Mouse (Mus musculus) heart, embryonic 16.5 days (tissue): ENCODE data around the gene Prdx5. TPM values are rescaled to one million over a fixed set of nuclear protein-coding genes. Genes with fewer than 3 reads are reported as not detected.

Experiments
- ATAC-seq: fragments of 200-750 bp; cut with Nextera tagmentation; replicated peaks from 2 replicates; pipeline ENCODE4 v1.8.0; 2017; ENCODE audit warnings: moderate number of reproducible peaks; ENCODE audit not compliant: insufficient read depth, low FRiP score; ENCODE audit errors: extremely low read depth
- H3K27ac ChIP-seq: fragments of 300-500 bp; sonication (generic); 2 replicates; pipeline ENCODE4 v1.5.1; 2014; ENCODE audit warnings: mild to moderate bottlenecking, low read length, control low read depth, moderate library complexity
- H3K27me3 ChIP-seq: fragments of 300-500 bp; sonication (generic); 2 replicates; pipeline ENCODE4 v1.6.1; 2014; ENCODE audit warnings: low read length, mixed read lengths; ENCODE audit not compliant: control insufficient read depth, insufficient read depth
- H3K36me3 ChIP-seq: fragments of 300-500 bp; sonication (generic); 2 replicates; pipeline ENCODE4 v1.6.1; 2014; ENCODE audit not compliant: control insufficient read depth, insufficient read depth
- H3K4me1 ChIP-seq: fragments of 300-500 bp; sonication (generic); 2 replicates; pipeline ENCODE4 v1.6.1; 2014; ENCODE audit warnings: low read length, mixed read lengths; ENCODE audit not compliant: control insufficient read depth, insufficient read depth
- H3K4me2 ChIP-seq: fragments of 300-500 bp; sonication (generic); 2 replicates; pipeline ENCODE4 v1.6.1; 2014; ENCODE audit warnings: low read depth, mild to moderate bottlenecking, control low read depth, low read length
- H3K4me3 ChIP-seq: fragments of 300-500 bp; sonication (generic); 2 replicates; pipeline ENCODE4 v1.5.1; 2014; ENCODE audit warnings: mild to moderate bottlenecking, control low read depth, low read length
- H3K9ac ChIP-seq: fragments of 300-500 bp; sonication (generic); 2 replicates; pipeline ENCODE4 v1.6.1; 2014; ENCODE audit warnings: low read length, control low read depth
- H3K9me3 ChIP-seq: fragments of 300-500 bp; sonication (generic); replicated peaks from 2 replicates; pipeline ENCODE4 v1.6.1; 2016; ENCODE audit warnings: low read length; ENCODE audit not compliant: control insufficient read depth
- WGBS: fragments of 180-500 bp; shearing (Covaris S2); extraction: QIAGEN DNeasy Blood & Tissue Kit; methylation state at CpG from one replicate; pipeline ENCODE4 v1.1.7; 2014; 5-methylcytosine and 5-hydroxymethylcytosine counted together
- polyA plus RNA-seq: library from polyadenylated mRNA; unstranded; fragments of >200 nt; fragmentation: Nextera tagmentation; extraction: Ambion mirVana; gene quantifications from 2 replicates; pipeline ENCODE4 v1.2.1, GENCODE M21; 2015

Prdx5 gene
- polyA plus RNA-seq, 1 experiment from 2014 or later, result 415 TPM

GRCm38 (mm10) chr19:6949951-6950350 lies 40.0 kb upstream of the Prdx5 start:
- no peak for ATAC-seq
- H3K36me3 ChIP-seq, result 0 out of 2 replicates have a peak, but pooled peaks cover 4% of the 10 kb centered on the region
- H3K27me3 ChIP-seq, result no peaks in the 10 kb centered on the region
- H3K9me3 ChIP-seq, result no peaks in the 10 kb centered on the region
- peaks cover 31% of the 10 kb centered on the region for H3K4me1 ChIP-seq
- 56% methylated on average over 5 of the region's 5 CpGs for WGBS
- H3K4me3 ChIP-seq, result peak overlapping the region; percentile 86
- H3K27ac ChIP-seq, result no peak overlapping the region; the same call in 1 of the 2 replicates
- peak overlapping the region; percentile 89 for H3K9ac ChIP-seq
- H3K4me2 ChIP-seq, result peak overlapping the region; percentile 85

GRCm38 (mm10) chr19:6949532-6949931 lies 39.6 kb upstream of the Prdx5 start:
- Histone ChIP-seq H3K27me3 (no peaks in the 10 kb centered on the region), H3K9me3 (no peaks in the 10 kb centered on the region), H3K27ac (no peak overlapping the region), H3K9ac (no peak overlapping the region), H3K4me3 (no peak overlapping the region), H3K4me1 (peaks cover 27% of the 10 kb centered on the region), H3K36me3 (0 out of 2 replicates have a peak, but pooled peaks cover 2% of the 10 kb centered on the region), H3K4me2 (no peak overlapping the region)
- WGBS, result 85% methylated on average over 5 of the region's 5 CpGs
- ATAC-seq, result no peak

GRCm38 (mm10) chr19:6948186-6948585 lies 38.3 kb upstream of the Prdx5 start:
- WGBS, result 77% methylated on average over 4 of the region's 4 CpGs
- no peaks in the 10 kb centered on the region for H3K27me3 ChIP-seq

GRCm38 (mm10) chr19:6947742-6948141 lies 37.8 kb upstream of the Prdx5 start:
- no peak for ATAC-seq

More at GRCm38 (mm10) chr19:6948186-6948585, 38.3 kb upstream of the Prdx5 start:
- H3K4me2 ChIP-seq, result no peak overlapping the region
- peaks cover 17% of the 10 kb centered on the region for H3K4me1 ChIP-seq
- no peaks in the 10 kb centered on the region for H3K9me3 ChIP-seq
- ATAC-seq, result no peak
- H3K9ac ChIP-seq, result no peak overlapping the region
- H3K27ac ChIP-seq, result no peak overlapping the region
- 0 out of 2 replicates have a peak, but pooled peaks cover 2% of the 10 kb centered on the region for H3K36me3 ChIP-seq
- no peak overlapping the region for H3K4me3 ChIP-seq

GRCm38 (mm10) chr19:6943709-6944108 lies 33.8 kb upstream of the Prdx5 start:
- 89% methylated on average over 6 of the region's 6 CpGs for WGBS
- no peak overlapping the region for H3K27ac ChIP-seq
- no peak overlapping the region for H3K9ac ChIP-seq
- no peaks in the 10 kb centered on the region for H3K9me3 ChIP-seq
- H3K4me2 ChIP-seq, result no peak overlapping the region
- H3K4me3 ChIP-seq, result no peak overlapping the region
- peaks cover 18% of the 10 kb centered on the region for H3K4me1 ChIP-seq
- no peak for ATAC-seq
- H3K27me3 ChIP-seq, result no peaks in the 10 kb centered on the region
- H3K36me3 ChIP-seq, result 0 out of 2 replicates have a peak, but pooled peaks cover 2% of the 10 kb centered on the region

More at GRCm38 (mm10) chr19:6947742-6948141, 37.8 kb upstream of the Prdx5 start:
- H3K36me3 ChIP-seq, result 0 out of 2 replicates have a peak, but pooled peaks cover 2% of the 10 kb centered on the region
- no peaks in the 10 kb centered on the region for H3K27me3 ChIP-seq
- no peak overlapping the region for H3K27ac ChIP-seq
- no peak overlapping the region for H3K4me3 ChIP-seq
- no peak overlapping the region for H3K4me2 ChIP-seq
- H3K9me3 ChIP-seq, result no peaks in the 10 kb centered on the region
- 58% methylated on average over 4 of the region's 4 CpGs for WGBS
- no peak overlapping the region for H3K9ac ChIP-seq
- H3K4me1 ChIP-seq, result peaks cover 17% of the 10 kb centered on the region

- 0 out of 2 replicates have a peak, but pooled peaks cover 2% of the 10 kb centered on the region for H3K36me3 ChIP-seq
- peak overlapping the region; percentile 91 for H3K4me2 ChIP-seq
- H3K27me3 ChIP-seq, result no peaks in the 10 kb centered on the region
- no peaks in the 10 kb centered on the region for H3K9me3 ChIP-seq
- ATAC-seq, result no peak
- WGBS, result 29% methylated on average over 5 of the region's 5 CpGs
- peaks cover 18% of the 10 kb centered on the region for H3K4me1 ChIP-seq
- H3K9ac ChIP-seq, result peak overlapping the region; percentile 95
- H3K27ac ChIP-seq, result peak overlapping the region; percentile 98
- H3K4me3 ChIP-seq, result peak overlapping the region; percentile 85
These were observed 32.9 kb upstream of the Prdx5 start for GRCm38 (mm10) chr19:6942764-6943163.

GRCm38 (mm10) chr19:6942249-6942691 lies 32.4 kb upstream of the Prdx5 start, which contains the start of gene Gpr137:
TSS of gene Gpr137 (minus strand) at chr19:6942480.
- no peaks in the 10 kb centered on the region for H3K27me3 ChIP-seq
- peak within 1 kb of the TSS; percentile 95 for H3K9ac ChIP-seq
- H3K4me1 ChIP-seq, result peaks cover 18% of the 10 kb centered on the region
- H3K9me3 ChIP-seq, result no peaks in the 10 kb centered on the region
- peak within 1 kb of the TSS; percentile 85 for H3K4me3 ChIP-seq
- under 1% methylated on average over 27 of the region's 27 CpGs for WGBS
- H3K4me2 ChIP-seq, result peak within 1 kb of the TSS; percentile 91
- H3K27ac ChIP-seq, result peak within 1 kb of the TSS; percentile 98
- H3K36me3 ChIP-seq, result 0 out of 2 replicates have a peak, but pooled peaks cover 2% of the 10 kb centered on the region
- ATAC-seq, result peak; percentile 90

- ATAC-seq, result peak; percentile 86
- H3K27ac ChIP-seq, result peak within 1 kb of the TSS; percentile 98
- H3K9ac ChIP-seq, result peak within 1 kb of the TSS; percentile 95
- H3K27me3 ChIP-seq, result no peaks in the 10 kb centered on the region
- 0 out of 2 replicates have a peak, but pooled peaks cover under 1% of the 10 kb centered on the region for H3K36me3 ChIP-seq
- no peaks in the 10 kb centered on the region for H3K9me3 ChIP-seq
- peak within 1 kb of the TSS; percentile 91 for H3K4me2 ChIP-seq
- peaks cover 18% of the 10 kb centered on the region for H3K4me1 ChIP-seq
- H3K4me3 ChIP-seq, result peak within 1 kb of the TSS; percentile 85
- WGBS, result under 1% methylated on average over 81 of the region's 83 CpGs
These were observed 31.7 kb upstream of the Prdx5 start, which contains the start of gene Bad for GRCm38 (mm10) chr19:6941372-6942248. TSS of gene Bad (plus strand) at chr19:6941861.
